Mouse (Mus musculus): ENCODE data around the gene Crebzf.

DNA sequence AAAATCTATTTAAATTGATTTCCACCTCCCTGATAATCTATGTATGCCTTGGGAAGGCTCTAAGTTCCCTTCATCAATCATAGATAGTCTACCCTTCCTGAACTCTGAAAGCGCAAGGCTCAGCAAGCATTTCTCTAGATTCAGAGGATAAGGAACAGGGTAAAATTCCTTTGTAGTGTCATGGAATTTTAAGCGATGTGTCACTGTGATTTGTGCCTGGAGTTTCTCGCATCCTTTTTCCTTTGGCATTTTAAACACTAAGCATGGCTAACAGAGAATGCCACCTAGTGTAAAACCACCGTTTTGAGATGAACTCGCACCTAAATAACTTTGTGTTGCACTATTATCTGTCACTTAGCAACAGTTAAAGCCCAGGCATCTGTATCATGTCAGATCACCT, 46.6 kb upstream of the Crebzf start:
- TF ChIP-seq POLR2A (IDR thresholded peaks at IDR 0.05; ENCODE audit: low read depth, low read length) (no peak), CTCF (IDR thresholded peaks at IDR 0.05; ENCODE audit: extremely low read depth, insufficient read depth, insufficient read length, insufficient replicate concordance) (no peak)
